Mouse (Mus musculus) skeletal muscle tissue, adult 2 months (tissue): ENCODE results near the gene Alyref.
A peak's percentile ranks its signal among the peaks of the same experiment; 100 is the strongest.

Experiments
- DNase-seq: peaks from one replicate; pipeline ENCODE4 v3.0.0-alpha.2; 2012; ENCODE audit warnings: low read depth, low spot score

The Alyref gene

DNA sequence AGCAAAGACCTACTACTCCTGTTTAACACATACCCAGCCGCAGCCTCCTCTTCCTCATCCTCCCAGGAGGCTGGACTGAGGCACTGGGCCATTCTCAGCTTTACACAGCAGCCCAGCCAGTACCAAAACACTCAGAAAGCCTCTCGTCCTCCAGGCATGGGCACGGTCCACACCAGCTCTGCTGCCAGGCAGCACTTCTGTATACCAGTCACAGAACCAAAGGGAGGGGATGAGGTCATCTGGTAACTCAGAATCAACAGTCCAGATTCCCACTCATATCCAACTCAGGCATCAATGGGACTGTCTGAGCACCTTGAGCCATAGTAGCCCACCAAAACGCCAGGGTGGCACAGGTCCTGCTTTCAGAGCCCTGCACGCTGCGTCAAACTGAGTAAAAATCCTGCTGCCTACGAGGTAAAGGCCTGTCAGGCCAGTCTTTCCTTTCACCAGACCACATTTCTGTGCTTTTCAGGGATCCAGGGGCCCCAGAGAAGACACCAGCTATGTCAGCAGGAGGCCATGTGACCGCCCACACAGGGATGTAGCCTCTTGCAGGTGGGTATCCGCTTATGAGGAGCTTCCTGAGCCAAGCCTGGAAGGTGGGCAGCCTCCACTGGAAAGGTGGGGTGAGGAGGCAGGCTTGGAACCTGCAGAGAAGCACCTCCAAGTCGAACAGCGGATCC, 28.8 kb upstream of the Alyref start:
- DNase-seq = no peak

DNA sequence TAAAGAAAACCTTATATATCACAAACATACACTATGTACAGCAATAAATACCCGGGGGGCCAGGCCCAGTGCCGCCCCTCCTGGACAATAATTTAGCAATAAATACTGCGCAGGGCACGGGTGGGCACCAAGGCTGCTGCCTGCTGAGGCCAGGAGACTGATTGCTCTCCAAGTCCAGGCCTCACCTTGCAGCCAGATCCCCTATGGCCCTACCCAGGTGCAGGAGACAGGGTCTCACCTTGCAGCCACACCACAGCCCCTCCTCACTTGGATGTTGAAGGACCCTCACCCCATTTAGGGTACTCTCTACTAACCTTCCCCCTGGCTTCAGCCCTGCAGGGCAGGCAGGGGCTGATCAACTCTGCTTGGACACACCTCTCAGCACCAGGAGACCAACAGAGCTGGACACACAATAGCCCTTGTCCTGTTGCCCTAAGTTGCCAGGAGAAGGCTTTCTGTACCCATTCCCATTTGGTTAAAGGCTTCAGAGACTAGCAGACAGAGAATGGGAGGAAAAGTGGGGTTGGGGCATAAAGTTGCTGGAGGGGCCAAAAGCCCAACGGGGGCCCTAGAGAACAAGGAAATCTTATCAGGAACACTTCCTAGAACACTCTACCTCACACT, 27.1 kb upstream of the Alyref start, which contains the start of gene Sirt7:
TSS of gene Sirt7 (minus strand) at position 89 of the 624 bp plus-strand sequence.
- DNase-seq = no peak

DNA sequence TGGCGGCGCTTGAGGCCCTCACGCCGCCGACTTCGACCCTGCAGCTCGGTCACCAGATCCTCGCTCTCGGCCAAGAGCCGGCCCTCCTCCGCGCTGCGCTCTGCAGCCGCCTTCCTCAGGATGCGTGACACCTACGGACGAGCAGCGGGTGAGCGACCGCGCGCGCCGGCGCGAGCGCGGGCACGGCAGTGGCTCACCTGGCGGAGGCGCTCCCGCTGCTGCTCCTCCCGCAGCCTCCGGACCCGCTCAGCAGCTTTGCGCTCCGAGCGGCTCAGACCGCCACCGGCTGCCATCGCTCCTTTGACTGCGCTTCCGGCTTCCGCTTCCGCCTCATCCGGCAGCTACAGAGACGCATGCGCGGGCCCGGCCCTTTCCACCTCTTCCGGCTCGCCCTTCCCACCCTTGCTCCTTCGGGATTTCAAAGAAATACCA, 26.5 kb upstream of the Alyref start:
- peak; percentile 78 for DNase-seq

DNA sequence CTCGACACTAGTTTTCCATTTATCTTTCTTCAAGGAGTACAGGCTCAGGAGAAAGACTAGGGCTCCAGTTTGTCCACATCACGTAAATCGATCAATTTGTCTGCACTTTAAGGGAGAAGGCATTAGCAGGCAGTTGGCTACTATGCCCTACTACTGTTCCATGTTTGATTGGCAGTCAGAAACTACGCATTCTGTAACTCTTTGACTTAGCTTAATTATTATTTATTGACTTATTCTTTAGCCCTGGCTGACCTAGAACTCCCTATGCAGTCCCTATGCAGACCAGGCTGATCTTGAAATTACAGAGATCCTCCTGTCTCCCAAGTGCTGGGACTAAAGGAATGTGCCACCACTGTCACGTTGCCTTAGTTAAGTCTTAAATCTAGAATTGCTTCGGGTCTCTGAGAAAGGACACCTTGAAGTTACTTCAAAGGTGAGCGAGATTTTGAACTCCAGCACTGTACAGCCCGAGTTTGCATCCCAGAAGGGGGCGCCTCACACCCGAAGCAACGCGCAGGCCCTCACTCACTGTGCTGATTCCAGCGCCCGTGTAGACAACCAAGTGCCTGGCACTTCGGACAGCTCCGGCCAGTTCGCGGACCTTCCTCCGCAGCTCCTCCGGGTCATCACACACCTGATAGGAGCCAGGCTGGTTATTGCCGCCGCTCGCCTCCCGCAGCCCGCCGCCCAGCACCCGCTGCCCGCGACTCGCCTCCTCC, 26.0 kb upstream of the Alyref start:
- DNase-seq = no peak

DNA sequence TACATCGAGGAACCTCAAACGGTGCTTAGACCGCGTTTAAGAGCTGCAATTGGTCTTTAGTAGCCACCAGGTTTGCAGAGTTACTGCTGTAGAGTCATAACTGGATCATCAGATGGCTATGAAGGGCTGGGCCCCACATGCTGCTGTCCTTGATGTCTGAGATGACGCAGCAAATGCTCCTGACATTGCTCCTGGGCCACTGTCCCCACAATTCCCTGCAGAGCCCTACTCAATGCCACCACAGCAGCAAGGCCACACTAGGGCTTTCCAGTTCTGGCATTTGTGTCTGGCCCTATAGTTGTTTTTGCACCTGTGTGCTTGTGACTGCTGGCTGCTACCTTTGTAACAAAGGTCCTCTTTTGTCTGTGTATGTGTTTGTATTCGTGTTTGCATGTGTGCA, 24.6 kb upstream of the Alyref start:
- no peak for DNase-seq

DNA sequence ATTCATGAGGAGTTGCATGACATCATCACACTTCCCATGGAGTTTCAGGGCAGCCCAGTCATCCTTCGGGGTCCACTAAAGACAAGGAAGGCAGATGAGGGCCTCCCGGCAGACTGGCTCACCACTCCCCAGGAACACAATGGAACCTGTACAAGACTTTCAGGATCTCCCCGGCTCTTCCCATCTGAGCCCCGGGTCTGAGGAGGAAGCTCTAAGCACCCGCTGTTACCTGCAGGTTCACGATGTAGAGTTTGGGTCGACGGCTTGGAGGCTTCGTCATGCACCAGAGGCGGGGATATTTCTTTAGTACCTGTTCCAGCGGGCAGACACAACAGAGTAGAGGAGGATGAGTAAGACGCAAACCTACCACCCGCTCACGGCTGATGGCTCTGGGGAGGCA, 22.0 kb upstream of the Alyref start:
- DNase-seq = no peak

DNA sequence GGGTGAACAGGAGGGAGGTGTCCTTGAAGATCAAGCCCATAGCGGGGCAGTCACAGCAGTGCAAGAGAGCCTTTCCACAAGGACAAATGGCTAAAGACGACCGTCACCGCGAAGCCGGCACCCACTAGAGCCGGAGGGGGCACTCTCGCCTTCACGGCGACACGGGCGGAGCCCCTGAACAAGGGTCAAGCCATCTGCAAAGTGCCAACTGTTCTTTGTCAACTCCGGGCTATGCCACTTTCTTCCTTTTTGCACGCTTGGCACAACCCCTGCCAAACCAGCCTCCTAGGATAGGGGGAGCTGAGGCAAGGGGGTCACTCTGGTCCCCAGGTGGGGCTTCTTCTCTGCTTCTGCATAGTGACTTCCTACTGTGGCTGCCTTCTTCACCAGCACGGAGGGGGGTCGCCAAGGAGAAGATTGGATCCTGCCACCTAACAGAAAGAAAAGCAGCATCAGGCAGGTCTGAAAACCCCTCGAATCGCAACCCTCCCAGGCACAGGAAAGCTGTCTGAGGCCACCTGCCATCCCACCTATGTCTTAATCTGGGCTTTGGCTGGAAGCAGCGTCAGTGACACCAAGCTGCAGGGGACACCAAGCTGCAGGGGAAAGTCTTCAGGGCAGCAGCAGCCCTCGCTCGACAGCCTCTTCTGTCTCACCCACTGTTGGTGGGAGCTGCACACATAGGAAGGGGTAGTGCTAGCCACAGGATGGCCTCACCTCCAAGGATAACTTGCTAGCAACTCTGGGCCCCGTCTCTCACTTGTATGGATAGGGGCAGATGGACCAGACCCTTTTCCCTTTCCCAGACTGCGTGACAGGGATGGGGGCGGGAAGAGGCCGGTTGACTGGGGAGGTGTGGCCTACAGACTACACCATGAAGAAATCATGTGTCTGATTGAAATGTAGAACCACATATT, 20.7 kb upstream of the Alyref start:
- no peak for DNase-seq

DNA sequence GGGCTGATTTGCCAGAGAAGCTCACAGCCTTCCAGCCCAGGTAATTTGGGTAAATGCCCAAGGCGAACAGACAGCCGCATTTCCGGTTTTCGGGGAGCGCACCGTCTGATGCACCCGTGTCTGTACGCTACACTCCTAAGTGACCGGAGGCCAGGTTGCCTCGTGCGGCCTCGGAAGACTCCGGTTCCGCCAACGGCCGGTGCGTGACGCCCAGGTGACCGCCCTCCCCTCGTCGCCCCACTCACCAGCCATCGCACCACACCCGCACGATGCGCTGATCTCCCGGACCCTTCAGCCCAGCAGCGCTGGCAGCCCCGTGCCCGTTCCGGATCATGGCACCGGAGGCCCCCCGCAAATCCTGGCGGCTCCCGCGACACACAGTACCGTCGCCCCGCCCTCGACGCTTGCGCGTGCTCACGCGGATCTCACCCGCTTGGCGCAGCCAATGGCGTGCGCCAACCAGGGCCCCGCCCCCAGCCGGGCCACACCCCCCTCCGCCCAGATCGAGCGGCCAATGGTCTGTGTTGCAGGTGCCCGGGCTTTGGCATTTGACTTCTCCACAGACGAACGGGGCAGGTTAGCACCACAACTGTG, 19.5 kb upstream of the Alyref start, which contains the start of gene Pcyt2:
TSS of gene Pcyt2 (minus strand) at position 418 of the 594 bp plus-strand sequence.
- peak; percentile 90 for DNase-seq

DNA sequence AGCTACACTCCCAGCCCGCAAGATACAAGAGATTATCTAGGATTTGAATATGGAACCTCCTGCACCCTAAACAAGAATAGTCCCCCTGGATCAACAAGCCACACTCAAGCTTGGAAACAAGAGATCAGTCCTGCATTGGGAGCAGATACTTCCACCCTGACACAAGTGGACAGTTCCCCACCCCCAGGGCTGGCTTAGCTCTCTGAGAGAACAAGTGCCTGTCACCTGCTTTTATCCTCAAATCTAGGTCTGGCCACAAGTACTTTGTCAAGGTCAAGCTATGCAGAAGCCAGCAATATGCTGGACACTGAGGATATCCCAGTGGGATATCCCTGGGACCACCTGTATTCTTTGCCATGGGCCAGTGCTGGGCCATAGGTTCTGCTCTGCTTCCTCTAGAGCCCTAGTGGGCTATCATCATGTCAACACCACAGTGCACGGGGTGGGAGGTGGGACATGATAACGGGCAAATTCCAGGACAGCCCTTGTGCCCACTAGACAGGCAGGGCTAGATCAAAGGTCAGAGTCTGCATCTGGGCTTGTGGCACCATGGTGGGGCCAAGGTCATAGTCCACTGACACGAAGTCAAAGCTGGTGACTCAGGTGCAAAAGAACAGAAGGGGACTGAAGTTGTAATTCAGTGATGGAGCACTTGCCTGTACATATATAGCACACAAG, 18.6 kb upstream of the Alyref start:
- DNase-seq = no peak

DNA sequence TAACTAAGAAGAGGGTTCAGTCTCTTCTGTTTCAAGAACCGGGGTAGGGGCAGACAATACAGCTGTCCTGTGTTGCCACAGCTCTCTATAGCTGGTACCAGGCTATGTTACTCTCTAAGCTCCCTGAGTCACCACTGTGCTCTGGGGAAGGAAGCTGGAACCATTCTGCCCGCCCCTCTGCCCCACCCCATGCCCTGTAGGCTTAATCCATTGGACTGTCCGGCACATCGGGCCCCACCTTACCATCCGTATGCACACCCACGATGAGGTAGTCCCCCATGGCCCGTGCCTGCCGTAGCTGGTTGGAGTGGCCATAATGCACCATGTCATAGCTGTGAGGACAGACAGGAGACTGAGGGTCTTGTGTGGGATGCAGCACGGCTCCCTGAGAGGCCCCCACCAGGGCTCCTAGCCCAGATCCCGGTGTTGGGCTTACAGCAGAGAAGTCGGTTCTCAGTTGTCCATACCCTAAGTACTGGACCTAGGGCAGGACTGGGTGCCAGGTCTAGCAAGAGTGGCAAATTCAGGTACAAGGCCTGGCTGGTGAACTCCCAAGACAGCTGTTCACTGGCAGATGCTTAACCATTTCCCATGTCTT, 17.5 kb upstream of the Alyref start:
- DNase-seq = no peak

DNA sequence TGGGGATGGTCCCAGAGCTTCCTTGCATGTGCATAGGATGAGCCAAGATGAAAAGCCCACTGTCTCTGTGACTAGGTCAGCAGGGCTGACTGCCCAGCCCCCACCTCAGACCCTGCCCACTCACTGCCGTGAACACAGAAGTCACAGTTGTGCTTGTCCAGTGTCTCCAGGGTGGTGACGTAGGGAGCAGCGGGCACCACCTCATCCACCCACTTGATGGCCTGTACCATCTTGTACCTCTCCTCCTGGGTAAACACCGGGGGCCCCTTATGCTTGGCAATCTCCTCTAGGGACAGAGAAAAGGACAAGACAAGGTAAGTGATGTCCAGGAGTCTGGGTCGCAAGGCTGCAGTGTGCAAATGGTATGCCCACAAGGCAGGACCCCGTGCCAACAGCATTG, 17.0 kb upstream of the Alyref start:
- DNase-seq = no peak

DNA sequence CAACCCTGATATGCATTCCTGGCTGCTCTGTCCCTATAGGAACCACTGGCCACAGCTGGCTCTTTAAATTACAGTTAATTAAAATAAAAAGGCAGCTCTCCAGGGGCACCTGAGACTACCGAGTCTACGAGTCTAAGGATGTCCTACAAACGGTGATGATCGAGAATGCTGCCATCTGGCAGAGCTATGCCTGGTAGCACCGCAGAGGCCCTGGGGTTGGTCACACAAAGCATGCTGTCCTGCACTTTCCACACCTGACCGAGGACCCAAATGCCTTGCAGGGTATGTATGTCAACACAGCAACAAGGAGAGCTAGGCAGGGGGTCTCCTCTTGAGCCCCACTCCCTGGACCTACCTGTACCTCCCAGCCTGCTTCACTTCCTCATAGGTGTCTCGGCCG, 15.8 kb upstream of the Alyref start:
- no peak for DNase-seq

DNA sequence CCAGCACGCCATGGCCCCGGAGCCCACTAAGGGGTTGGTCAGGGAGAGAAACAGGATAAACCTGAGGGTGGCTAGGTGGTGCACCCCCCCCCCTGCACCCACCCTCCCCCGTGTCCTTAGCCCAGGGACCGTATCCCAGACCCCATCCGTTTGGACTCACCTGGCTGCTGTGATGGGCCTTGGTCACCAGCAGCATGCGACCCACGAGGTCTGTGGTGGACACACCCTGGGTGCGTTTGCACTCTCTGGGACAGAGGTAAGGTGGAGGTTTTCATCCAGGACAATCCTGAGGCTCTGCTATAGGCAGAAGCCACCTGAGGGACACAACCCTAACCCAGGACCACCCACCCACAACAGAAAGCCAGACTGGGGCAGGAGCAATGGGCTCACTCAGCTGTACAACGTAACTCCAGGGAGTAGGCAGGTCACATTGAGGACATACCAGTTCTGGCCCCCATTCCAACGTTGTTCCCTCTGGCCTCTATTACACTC, 15.4 kb upstream of the Alyref start:
- DNase-seq = no peak

DNA sequence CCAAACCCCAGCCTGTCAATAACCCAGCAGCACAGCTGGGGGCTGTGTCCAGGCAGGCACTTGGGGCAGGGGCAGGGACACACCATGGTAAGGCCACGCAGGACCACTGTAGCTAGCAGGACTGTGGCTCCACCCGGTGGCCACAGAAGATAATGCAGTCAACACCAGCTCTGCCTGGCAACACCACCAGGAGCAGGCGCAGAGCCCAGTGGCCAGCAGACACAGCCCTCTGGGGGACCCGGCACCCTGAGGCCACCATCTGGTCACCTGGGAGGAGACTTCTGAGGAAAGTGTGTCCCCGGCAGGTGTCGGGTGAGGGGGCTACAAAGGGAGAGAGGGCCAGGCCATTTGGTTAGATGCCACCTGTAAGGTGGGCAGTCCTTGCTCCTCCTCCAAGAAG, 14.6 kb upstream of the Alyref start:
- peak; percentile 76 for DNase-seq

DNA sequence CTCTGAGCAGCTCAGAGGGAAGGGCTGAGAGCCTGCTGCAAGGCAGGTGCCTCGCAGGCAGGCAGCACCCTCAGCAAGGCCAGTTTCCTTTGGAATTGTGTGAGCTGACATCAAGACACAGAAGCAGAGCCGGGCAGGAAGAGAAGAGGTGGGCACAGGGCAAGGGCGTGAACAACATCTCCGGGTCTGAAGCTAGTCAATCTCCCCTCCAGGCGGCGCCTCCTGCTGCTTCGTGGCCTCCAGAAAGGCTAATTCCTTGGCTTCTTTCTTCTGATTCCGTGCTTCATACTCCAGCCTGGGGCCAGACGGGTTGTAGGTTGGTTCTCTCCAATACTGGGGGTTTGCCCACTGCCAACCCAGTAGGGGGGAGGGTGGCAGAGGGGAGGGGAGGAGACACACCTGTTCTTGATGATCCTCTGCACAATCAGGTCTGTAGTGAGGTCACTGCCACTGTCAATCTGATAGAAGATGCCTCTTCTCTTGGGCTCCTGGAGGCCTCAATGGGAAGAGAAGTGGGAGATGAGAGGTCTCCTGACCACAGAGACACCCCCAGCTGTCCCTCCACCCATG, 12.4 kb upstream of the Alyref start:
- no peak for DNase-seq

DNA sequence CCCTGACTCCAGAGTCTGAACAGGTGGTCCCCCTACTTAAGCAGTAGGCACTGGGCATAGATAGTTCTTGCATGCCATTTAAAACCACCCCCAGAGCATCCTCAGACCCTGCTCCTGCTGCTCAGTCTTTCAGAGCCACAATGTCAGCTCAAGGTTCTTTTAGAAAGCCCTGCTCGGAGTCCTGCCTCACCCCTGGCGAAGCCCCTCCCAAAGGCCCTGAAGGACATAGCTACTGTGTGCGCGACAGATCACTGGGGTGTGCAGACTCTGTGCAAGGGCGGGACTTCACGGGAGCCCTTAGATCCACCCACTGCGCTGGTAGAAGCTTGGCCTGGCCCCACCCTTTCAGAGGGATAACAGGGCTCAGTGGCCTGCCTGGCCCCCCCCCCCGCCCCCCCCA, 11.1 kb upstream of the Alyref start:
- DNase-seq = no peak

DNA sequence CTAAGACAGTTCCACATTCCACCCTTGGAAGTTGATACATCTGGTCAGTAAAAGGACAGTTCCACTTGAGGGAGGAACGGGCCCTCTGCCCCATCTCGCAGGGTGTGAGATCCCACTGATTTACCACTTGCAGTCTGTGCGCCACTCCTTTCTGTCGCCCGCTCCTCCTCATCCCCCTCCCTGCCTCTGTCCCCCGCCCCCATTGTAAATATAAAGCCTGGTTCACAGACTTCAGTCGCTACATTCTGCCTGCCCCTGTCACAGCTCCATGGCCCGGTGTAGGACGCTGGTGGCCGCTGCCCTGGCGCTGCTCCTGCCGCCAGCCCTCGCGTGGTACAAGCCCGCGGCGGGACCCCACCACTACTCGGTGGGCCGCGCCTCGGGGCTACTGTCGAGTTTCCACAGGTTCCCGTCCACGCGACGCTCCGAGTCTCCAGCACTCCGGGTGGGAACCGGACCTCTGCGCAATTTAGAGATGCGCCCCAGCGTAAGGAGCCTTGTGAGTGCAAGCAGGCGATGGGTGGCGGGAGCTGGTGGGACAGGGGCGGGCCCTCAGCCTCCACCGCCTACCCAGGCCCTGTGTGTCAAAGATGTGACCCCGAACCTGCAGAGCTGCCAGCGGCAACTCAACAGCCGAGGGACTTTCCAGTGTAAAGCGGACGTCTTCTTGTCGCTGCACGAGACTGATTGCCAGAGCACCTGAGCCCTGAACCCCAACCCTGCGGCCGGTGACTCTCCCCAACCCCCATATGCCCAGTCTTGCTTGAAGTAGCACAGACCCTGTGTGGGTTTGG, 10.3 kb upstream of the Alyref start, which contains the start of gene Npb:
TSS of gene Npb (plus strand) at position 237 of the 794 bp plus-strand sequence.
- no peak for DNase-seq

DNA sequence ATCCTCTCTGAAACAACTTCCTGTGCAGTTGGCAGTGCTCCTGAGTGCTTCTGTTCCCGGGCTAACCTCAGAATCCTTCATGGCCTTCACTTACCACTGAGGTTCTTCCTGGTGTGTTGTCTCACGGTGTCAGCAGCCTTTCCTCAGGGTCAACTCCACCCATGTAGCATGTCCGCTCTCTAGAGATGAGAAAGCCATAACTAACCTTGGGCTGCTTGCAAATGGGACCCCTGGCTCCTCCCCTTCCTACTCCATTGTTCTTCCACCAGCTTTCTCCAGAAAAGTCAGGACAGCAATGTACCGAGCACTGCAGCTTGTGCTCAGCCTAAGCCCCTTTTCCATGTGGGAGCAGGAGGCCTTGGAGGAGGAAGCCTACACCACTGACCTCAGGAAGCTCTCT, 8.6 kb upstream of the Alyref start:
- DNase-seq = no peak

DNA sequence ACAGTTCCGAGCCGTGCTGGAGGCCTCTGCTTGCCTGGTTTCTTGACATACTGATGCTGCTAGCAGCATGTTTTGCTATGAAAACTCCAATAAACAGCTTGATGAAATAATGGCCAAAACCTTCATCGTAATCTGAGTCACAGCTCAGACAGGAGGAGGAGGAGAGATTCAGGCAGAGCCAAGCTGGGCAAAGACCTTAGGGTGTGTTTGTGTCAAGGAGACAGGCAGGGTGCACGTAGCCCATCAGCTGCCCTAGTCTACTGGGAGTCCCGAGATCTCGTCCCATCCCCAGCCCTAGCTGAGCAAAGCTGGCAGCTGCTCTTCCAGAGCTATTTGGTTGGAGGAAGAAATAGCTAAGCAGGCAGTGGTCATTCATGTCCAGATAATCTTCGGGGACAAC, 7.5 kb upstream of the Alyref start:
- no peak for DNase-seq
